Mouse (Mus musculus): ENCODE measurements around the gene Eif4a1. TPM values are rescaled to one million over a fixed set of nuclear protein-coding genes. Genes with fewer than 3 reads are reported as not detected.

The Eif4a1 gene
- total RNA-seq, 2 experiments from 2014 or later = 230 to 233 TPM

Other genes starting within 250 kb of the Eif4a1 start
Only the 30 nearest of the 35 such genes appear.
- not detected in 2 replicates for gene Dnah2, start 123.3 kb downstream of the Eif4a1 start, total RNA-seq (2015; ENCODE audit: low replicate concordance)
- gene Dnah2, start 123.3 kb downstream of the Eif4a1 start, total RNA-seq (2017; ENCODE audit: low replicate concordance) = 0.13 TPM in 1 of 2 replicates, not detected in the other
- gene Efnb3, start 112.2 kb downstream of the Eif4a1 start, total RNA-seq (2015; ENCODE audit: low replicate concordance) = 2.5 and 2.9 TPM in 2 replicates
- gene Efnb3, start 112.2 kb downstream of the Eif4a1 start, total RNA-seq (2017; ENCODE audit: low replicate concordance) = 0.77 and 1.1 TPM in 2 replicates
- 13.8 and 48.3 TPM in 2 replicates for gene Wrap53, start 92.2 kb downstream of the Eif4a1 start, total RNA-seq (2015; ENCODE audit: low replicate concordance)
- 13.5 and 18.4 TPM in 2 replicates for gene Wrap53, start 92.2 kb downstream of the Eif4a1 start, total RNA-seq (2017; ENCODE audit: low replicate concordance)
- gene Trp53, start 92.1 kb downstream of the Eif4a1 start, total RNA-seq (2015; ENCODE audit: low replicate concordance) = 38.2 and 75.9 TPM in 2 replicates
- gene Trp53, start 92.1 kb downstream of the Eif4a1 start, total RNA-seq (2017; ENCODE audit: low replicate concordance) = 12.2 TPM in 2 replicates
- 20.9 and 36.5 TPM in 2 replicates for gene Atp1b2, start 66.5 kb downstream of the Eif4a1 start, total RNA-seq (2015; ENCODE audit: low replicate concordance)
- gene Atp1b2, start 66.5 kb downstream of the Eif4a1 start, total RNA-seq (2017; ENCODE audit: low replicate concordance) = 3.5 and 4.5 TPM in 2 replicates
- gene Shbg, start 54.5 kb downstream of the Eif4a1 start, total RNA-seq (2015; ENCODE audit: low replicate concordance) = not detected in 2 replicates
- not detected in 2 replicates for gene Shbg, start 54.5 kb downstream of the Eif4a1 start, total RNA-seq (2017; ENCODE audit: low replicate concordance)
- gene Sat2, start 50.4 kb downstream of the Eif4a1 start, total RNA-seq (2015; ENCODE audit: low replicate concordance) = not detected in 2 replicates
- not detected in 2 replicates for gene Sat2, start 50.4 kb downstream of the Eif4a1 start, total RNA-seq (2017; ENCODE audit: low replicate concordance)
- 18.0 and 24.9 TPM in 2 replicates for gene Fxr2, start 39.4 kb downstream of the Eif4a1 start, total RNA-seq (2015; ENCODE audit: low replicate concordance)
- 42.4 and 44.2 TPM in 2 replicates for gene Fxr2, start 39.4 kb downstream of the Eif4a1 start, total RNA-seq (2017; ENCODE audit: low replicate concordance)
- gene Sox15, start 17.1 kb downstream of the Eif4a1 start, total RNA-seq (2015; ENCODE audit: low replicate concordance) = not detected in 2 replicates
- gene Sox15, start 17.1 kb downstream of the Eif4a1 start, total RNA-seq (2017; ENCODE audit: low replicate concordance) = not detected in 2 replicates
- 12.2 and 16.2 TPM in 2 replicates for gene Mpdu1, start 9.8 kb downstream of the Eif4a1 start, total RNA-seq (2015; ENCODE audit: low replicate concordance)
- gene Mpdu1, start 9.8 kb downstream of the Eif4a1 start, total RNA-seq (2017; ENCODE audit: low replicate concordance) = 17.7 and 28.4 TPM in 2 replicates
- 65.0 and 66.7 TPM in 2 replicates for gene Cd68, start 6.3 kb downstream of the Eif4a1 start, total RNA-seq (2015; ENCODE audit: low replicate concordance)
- 39.1 and 47.7 TPM in 2 replicates for gene Cd68, start 6.3 kb downstream of the Eif4a1 start, total RNA-seq (2017; ENCODE audit: low replicate concordance)
- 32.3 and 41.8 TPM in 2 replicates for gene Senp3, start 9.7 kb upstream of the Eif4a1 start, total RNA-seq (2015; ENCODE audit: low replicate concordance)
- gene Senp3, start 9.7 kb upstream of the Eif4a1 start, total RNA-seq (2017; ENCODE audit: low replicate concordance) = 24.8 and 43.4 TPM in 2 replicates
- 3.2 TPM in 1 of 2 replicates, not detected in the other for gene Tnfsf13, start 13.4 kb upstream of the Eif4a1 start, total RNA-seq (2015; ENCODE audit: low replicate concordance)
- 4.1 TPM in 1 of 2 replicates, not detected in the other for gene Tnfsf13, start 13.4 kb upstream of the Eif4a1 start, total RNA-seq (2017; ENCODE audit: low replicate concordance)
- 1.3 and 7.2 TPM in 2 replicates for gene Tnfsf12, start 23.4 kb upstream of the Eif4a1 start, total RNA-seq (2015; ENCODE audit: low replicate concordance)
- gene Tnfsf12, start 23.4 kb upstream of the Eif4a1 start, total RNA-seq (2017; ENCODE audit: low replicate concordance) = not detected in 2 replicates
- gene Tnfsfm13, start 23.7 kb upstream of the Eif4a1 start, total RNA-seq (2015; ENCODE audit: low replicate concordance) = 1.8 TPM in 1 of 2 replicates, not detected in the other
- 6.4 and 9.4 TPM in 2 replicates for gene Tnfsfm13, start 23.7 kb upstream of the Eif4a1 start, total RNA-seq (2017; ENCODE audit: low replicate concordance)
- 124 and 145 TPM in 2 replicates for gene Polr2a, start 86.2 kb upstream of the Eif4a1 start, total RNA-seq (2015; ENCODE audit: low replicate concordance)
- 131 and 162 TPM in 2 replicates for gene Polr2a, start 86.2 kb upstream of the Eif4a1 start, total RNA-seq (2017; ENCODE audit: low replicate concordance)
- gene Slc35g3, start 89.5 kb upstream of the Eif4a1 start, total RNA-seq (2015; ENCODE audit: low replicate concordance) = not detected in 2 replicates
- gene Slc35g3, start 89.5 kb upstream of the Eif4a1 start, total RNA-seq (2017; ENCODE audit: low replicate concordance) = not detected in 2 replicates
- gene Zbtb4, start 93.5 kb upstream of the Eif4a1 start, total RNA-seq (2015; ENCODE audit: low replicate concordance) = 2.9 and 3.8 TPM in 2 replicates
- 0.77 and 3.0 TPM in 2 replicates for gene Zbtb4, start 93.5 kb upstream of the Eif4a1 start, total RNA-seq (2017; ENCODE audit: low replicate concordance)
- gene Chrnb1, start 123.5 kb upstream of the Eif4a1 start, total RNA-seq (2015; ENCODE audit: low replicate concordance) = not detected in 2 replicates
- gene Chrnb1, start 123.5 kb upstream of the Eif4a1 start, total RNA-seq (2017; ENCODE audit: low replicate concordance) = 0.77 TPM in 1 of 2 replicates, not detected in the other
- gene Fgf11, start 129.4 kb upstream of the Eif4a1 start, total RNA-seq (2015; ENCODE audit: low replicate concordance) = not detected in 2 replicates
- not detected in 2 replicates for gene Fgf11, start 129.4 kb upstream of the Eif4a1 start, total RNA-seq (2017; ENCODE audit: low replicate concordance)
- gene Tmem102, start 133.2 kb upstream of the Eif4a1 start, total RNA-seq (2015; ENCODE audit: low replicate concordance) = not detected in 2 replicates
- gene Tmem102, start 133.2 kb upstream of the Eif4a1 start, total RNA-seq (2017; ENCODE audit: low replicate concordance) = not detected in 2 replicates
- gene Gm39566, start 142.9 kb upstream of the Eif4a1 start, total RNA-seq (2015; ENCODE audit: low replicate concordance) = not detected in 2 replicates
- not detected in 2 replicates for gene Gm39566, start 142.9 kb upstream of the Eif4a1 start, total RNA-seq (2017; ENCODE audit: low replicate concordance)
- not detected in 2 replicates for gene Spem2, start 146.0 kb upstream of the Eif4a1 start, total RNA-seq (2015; ENCODE audit: low replicate concordance)
- not detected in 2 replicates for gene Spem2, start 146.0 kb upstream of the Eif4a1 start, total RNA-seq (2017; ENCODE audit: low replicate concordance)
- gene Spem1, start 149.8 kb upstream of the Eif4a1 start, total RNA-seq (2015; ENCODE audit: low replicate concordance) = not detected in 2 replicates
- not detected in 2 replicates for gene Spem1, start 149.8 kb upstream of the Eif4a1 start, total RNA-seq (2017; ENCODE audit: low replicate concordance)
- gene Nlgn2, start 165.4 kb upstream of the Eif4a1 start, total RNA-seq (2015; ENCODE audit: low replicate concordance) = 0.72 and 0.84 TPM in 2 replicates
- gene Nlgn2, start 165.4 kb upstream of the Eif4a1 start, total RNA-seq (2017; ENCODE audit: low replicate concordance) = 0.08 and 0.26 TPM in 2 replicates
- 258 and 276 TPM in 2 replicates for gene Tmem256, start 166.1 kb upstream of the Eif4a1 start, total RNA-seq (2015; ENCODE audit: low replicate concordance)
- 123 and 303 TPM in 2 replicates for gene Tmem256, start 166.1 kb upstream of the Eif4a1 start, total RNA-seq (2017; ENCODE audit: low replicate concordance)
- 24.9 and 26.0 TPM in 2 replicates for gene Plscr3, start 174.0 kb upstream of the Eif4a1 start, total RNA-seq (2015; ENCODE audit: low replicate concordance)
- 15.1 and 27.7 TPM in 2 replicates for gene Plscr3, start 174.0 kb upstream of the Eif4a1 start, total RNA-seq (2017; ENCODE audit: low replicate concordance)
- gene Tnk1, start 186.3 kb upstream of the Eif4a1 start, total RNA-seq (2015; ENCODE audit: low replicate concordance) = 5.9 and 6.8 TPM in 2 replicates
- 7.3 and 8.1 TPM in 2 replicates for gene Tnk1, start 186.3 kb upstream of the Eif4a1 start, total RNA-seq (2017; ENCODE audit: low replicate concordance)
- not detected in 2 replicates for gene Tmem95, start 205.6 kb upstream of the Eif4a1 start, total RNA-seq (2015; ENCODE audit: low replicate concordance)
- not detected in 2 replicates for gene Tmem95, start 205.6 kb upstream of the Eif4a1 start, total RNA-seq (2017; ENCODE audit: low replicate concordance)
- gene Kctd11, start 209.0 kb upstream of the Eif4a1 start, total RNA-seq (2015; ENCODE audit: low replicate concordance) = 0.72 and 0.84 TPM in 2 replicates
- 0.13 TPM in 1 of 2 replicates, not detected in the other for gene Kctd11, start 209.0 kb upstream of the Eif4a1 start, total RNA-seq (2017; ENCODE audit: low replicate concordance)